Mouse (Mus musculus) c-Kit-negative CD71-positive TER-119-positive erythroid progenitor cells, embryonic 14.5 days (primary cell): Measurements from ENCODE around the gene Anapc1.
"Not testable (repeated sequence)": the region's sequence is repeated elsewhere in the genome, so short reads cannot be mapped to it uniquely, and the experiment has no call there.

Experiments used
- DNase-seq: peaks from one replicate; pipeline ENCODE4 v3.0.0-alpha.2; 2013; ENCODE audit warnings: low read depth, low spot score

Anapc1 gene

DNA sequence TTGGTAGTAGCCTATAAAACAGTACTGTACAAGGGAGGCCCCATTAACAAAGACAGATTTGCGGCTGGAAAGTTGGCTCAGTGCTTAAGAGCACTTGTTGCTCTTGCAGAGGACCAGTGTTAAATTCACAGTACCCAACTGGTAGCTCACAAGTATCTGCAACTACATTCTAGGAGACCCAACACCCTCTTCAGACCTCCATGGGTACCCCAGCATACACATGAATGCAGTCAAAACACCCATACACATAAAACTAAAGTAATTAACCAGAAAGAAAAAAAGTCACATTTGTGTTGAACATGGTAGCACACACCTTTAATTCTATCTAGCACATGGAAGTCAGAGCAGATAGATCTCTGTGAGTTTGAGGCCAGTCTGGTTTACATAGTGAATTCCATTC is 9.9 kb upstream of the Anapc1 start:
- no peak for DNase-seq

GRCm38 (mm10) chr2:128696426-128696825 is 9.2 kb upstream of the Anapc1 start:
- DNase-seq: no peak

- DNase-seq: no peak
These were observed 7.4 kb upstream of the Anapc1 start for GRCm38 (mm10) chr2:128694548-128694947.

GRCm38 (mm10) chr2:128693828-128694227 is 6.6 kb upstream of the Anapc1 start:
- DNase-seq: not testable (repeated sequence)

DNA sequence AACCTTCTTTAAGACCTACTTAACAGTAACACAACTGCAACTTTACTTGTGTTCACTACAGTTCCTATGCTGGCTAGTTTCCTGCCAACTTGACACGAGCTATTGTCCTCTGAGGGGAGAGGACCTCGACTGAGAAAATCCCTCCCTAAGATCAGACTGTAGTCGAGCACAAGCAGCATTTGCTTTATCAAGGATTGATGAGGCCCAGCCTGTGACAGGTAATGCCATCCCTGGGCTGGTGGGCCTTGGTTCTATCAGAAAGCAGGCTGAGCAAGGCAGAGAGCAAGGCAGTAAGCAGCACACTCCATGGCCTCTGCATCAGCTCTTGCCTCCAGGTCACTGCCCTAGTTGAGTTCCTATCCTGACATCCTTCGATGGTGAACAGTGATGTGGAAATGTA is 6.0 kb upstream of the Anapc1 start:
- no peak for DNase-seq

GRCm38 (mm10) chr2:128692771-128693170 is 5.6 kb upstream of the Anapc1 start:
- no peak for DNase-seq

GRCm38 (mm10) chr2:128692336-128692735 is 5.1 kb upstream of the Anapc1 start:
- no peak for DNase-seq

- no peak for DNase-seq
These were observed 448 bp upstream of the Anapc1 start for GRCm38 (mm10) chr2:128687558-128688120.

- no peak for DNase-seq
These were observed 6.5 kb downstream of the Anapc1 start for GRCm38 (mm10) chr2:128680661-128681060.

GRCm38 (mm10) chr2:128620578-128620977 is 66.6 kb downstream of the Anapc1 start:
- no peak for DNase-seq

- no peak for DNase-seq
These were observed 71.8 kb downstream of the Anapc1 start for GRCm38 (mm10) chr2:128615366-128615765.

GRCm38 (mm10) chr2:128613365-128613764 is 73.8 kb downstream of the Anapc1 start:
- DNase-seq: no peak

DNA sequence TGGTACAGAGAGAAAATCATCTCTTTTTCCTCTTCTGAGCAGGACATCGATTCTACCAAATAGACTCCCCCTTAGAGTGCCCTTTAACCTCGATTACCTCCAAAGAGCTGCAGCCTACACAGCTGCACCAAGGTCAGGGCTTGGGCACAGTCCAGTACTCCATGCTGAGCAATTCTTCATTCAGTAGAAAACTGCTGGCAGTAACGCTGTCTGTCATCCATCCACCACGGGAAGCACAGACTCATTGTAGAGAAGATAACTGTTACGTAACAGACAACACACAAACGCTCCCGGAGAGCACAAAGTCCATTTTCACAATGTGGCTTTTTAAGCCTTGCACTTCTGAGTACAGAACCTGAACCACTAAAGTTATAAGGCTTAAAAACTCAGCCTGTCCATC is 74.9 kb downstream of the Anapc1 start:
- no peak for DNase-seq

DNA sequence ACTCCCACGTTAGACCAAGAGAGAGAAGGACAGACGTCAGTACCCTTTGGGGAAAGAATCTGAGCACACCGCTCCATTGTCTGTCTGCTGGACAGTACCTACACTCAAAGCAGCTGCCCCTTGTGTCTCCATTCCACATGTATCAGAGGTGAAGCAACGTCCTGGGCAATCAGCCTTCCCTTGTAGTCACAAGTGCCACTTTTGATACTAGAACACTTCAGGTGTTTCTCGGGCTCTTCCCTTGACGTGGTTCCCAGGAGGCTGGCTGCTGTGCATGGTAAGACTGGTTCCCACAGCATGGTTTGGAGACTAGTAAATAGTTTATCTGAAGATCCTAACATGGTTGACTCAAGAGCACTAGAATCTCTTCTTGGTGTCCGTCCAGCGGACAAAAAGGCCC is 76.0 kb downstream of the Anapc1 start:
- no peak for DNase-seq

- DNase-seq: no peak
These were observed 77.9 kb downstream of the Anapc1 start for GRCm38 (mm10) chr2:128609286-128609685.

DNA sequence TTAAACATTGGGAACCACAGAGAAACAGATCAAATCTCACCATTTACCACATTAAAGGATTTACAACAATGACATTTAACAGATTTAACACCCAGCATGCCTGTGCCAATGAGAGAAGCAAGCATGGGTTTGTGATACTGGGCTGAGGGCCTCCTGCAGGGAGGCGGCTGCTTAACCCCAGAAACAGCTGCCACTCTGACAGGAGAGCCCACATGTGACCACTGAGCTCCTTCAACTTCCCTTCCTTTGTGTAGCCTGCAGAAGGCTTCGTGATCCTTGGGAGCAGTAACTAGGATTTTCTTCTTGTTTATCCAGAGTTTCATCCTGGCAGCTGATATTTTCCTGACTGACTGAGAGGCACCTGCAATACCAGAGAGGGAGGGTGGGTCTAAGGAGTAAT is 85.7 kb downstream of the Anapc1 start:
- DNase-seq: no peak

GRCm38 (mm10) chr2:128592301-128592700 is 94.9 kb downstream of the Anapc1 start:
- DNase-seq: no peak

DNA sequence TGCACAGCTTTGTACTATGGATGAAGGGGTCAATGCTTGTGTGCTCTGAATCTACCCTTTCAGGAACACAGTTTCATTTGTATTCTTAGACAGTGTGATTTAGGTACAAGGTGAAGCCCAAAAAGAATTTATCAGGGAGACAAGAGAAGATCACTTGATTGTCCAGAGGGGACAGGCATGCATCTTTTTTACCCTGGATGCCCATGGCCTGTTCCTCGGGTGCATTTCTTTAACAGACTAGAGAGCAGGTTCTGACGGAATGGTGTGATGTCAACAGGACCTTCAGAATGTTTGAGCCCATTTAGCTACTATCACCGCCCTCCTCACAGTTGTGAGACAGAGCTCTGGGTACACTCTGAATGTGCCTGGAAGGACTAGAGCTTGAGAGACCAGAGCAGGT is 96.3 kb downstream of the Anapc1 start, which contains the start of gene Spdye4c:
Gene Spdye4c, plus strand, starts transcription at position 301 of the 400 bp plus-strand sequence.
- no peak for DNase-seq

DNA sequence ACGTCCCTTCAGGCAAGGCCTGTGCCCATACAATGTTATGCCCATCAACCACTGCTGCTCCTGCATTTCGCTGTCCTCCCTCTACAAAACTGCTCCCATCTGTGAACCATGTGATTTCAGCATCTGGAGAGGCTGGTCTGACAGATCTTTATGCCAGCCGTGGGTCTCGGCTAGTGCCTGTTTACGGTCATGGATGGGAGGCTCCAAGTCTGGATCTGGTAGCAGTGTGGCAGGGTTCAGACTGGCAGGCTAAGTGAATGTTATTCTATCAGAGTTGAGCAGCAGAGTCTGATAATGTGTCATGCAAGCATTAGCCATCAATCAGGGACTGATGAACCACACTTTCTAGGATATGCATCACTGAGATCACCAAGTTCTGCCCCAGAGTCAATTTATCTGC is 104.3 kb downstream of the Anapc1 start:
- DNase-seq: no peak

DNA sequence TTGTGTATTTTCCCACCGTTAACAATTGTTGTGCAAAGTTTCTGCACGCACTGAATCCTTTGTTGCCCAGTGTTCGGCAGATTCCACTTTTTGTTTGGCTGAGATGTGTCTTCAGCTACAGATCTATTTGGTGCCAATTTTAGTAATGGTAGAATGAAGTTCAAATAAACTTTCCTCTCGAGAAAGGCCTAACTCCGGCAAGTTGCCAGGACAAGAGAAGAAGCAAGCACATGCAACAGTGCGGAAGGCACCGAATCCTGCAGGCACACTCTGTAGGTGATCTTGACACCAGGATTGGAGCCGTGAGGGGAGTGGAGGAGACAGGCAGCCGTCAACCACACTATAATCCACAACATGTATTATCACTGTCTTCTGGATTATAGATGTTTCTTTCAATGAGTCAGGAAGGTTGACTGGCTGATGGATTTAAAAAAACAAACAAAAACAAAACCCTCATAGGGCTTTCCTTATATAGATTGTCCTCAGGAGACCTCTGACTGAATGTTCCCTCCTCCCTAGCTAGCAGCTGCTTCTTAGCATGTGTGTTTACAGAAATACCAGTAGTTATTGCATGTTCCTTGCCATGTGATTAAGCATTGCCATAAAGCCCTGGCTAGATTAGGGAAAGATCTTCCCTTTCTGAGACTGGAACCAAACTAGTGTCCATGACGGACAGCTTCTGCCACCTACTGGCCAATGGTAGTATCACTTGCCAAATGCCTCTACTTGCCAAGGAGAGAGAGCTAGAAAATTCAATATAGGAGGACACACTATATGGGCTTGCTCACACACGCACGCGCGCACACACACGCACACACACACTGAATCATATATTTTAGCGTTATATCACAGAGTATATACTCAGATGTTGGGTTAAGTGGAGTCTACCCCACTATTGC is 114.2 kb downstream of the Anapc1 start:
- DNase-seq: no peak

- DNase-seq: no peak
These were observed 116.2 kb downstream of the Anapc1 start for GRCm38 (mm10) chr2:128571001-128571400.

DNA sequence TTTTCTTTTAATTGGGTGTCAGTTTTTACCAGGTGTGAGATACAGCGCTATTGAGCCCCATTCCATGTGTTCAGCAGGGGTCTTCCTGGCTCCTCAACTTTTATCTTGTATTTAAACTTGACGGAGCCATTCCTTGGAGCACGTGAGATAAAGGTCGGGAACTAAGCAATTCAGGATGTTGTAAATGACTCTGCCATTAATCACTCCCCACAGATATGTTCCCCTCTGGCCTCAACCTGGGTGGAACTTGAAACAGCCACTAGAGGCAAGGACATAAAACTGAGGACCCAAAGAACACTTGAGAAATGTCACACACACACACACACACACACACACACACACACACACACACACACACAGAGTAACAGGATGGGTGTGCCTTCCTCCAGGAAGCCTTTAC is 118.7 kb downstream of the Anapc1 start:
- no peak for DNase-seq

GRCm38 (mm10) chr2:128568018-128568417 is 119.2 kb downstream of the Anapc1 start:
- no peak for DNase-seq
